Mouse (Mus musculus) G1E (cell line): ENCODE data around the gene Naa80. TPM values are rescaled to one million over a fixed set of nuclear protein-coding genes. Genes with fewer than 3 reads are reported as not detected.
A peak's percentile ranks its signal among the peaks of the same experiment; 100 is the strongest.

Source experiments
- ATAC-seq: 2 replicates; pipeline ENCODE4 v1.8.0; 2016; ENCODE audit warnings: mild to moderate bottlenecking; ENCODE audit not compliant: insufficient number of reproducible peaks, poor library complexity, low FRiP score, severe bottlenecking; ENCODE audit errors: extremely low read depth
- DNase-seq: peaks from one replicate; pipeline ENCODE4 v3.0.0; 2012; ENCODE audit warnings: low spot score
- H3K27me3 ChIP-seq: 2 replicates; pipeline ENCODE4 v1.6.1; 2012; ENCODE audit warnings: mild to moderate bottlenecking, low read length, inconsistent platforms; ENCODE audit not compliant: insufficient read depth
- H3K36me3 ChIP-seq: replicated peaks from 2 replicates; pipeline ENCODE3; 2012; ENCODE audit warnings: mild to moderate bottlenecking, inconsistent platforms
- H3K4me1 ChIP-seq: 2 replicates; pipeline ENCODE4 v1.6.1; 2012; ENCODE audit warnings: low read depth, low read length, inconsistent platforms, mixed read lengths; ENCODE audit not compliant: insufficient read depth
- H3K4me3 ChIP-seq: 2 replicates; pipeline ENCODE4 v1.5.1; 2012; ENCODE audit warnings: low read depth, mild to moderate bottlenecking, inconsistent platforms, low read length, moderate library complexity, mixed read lengths
- H3K9me3 ChIP-seq: replicated peaks from 2 replicates; pipeline ENCODE4 v1.6.1; 2012; ENCODE audit warnings: inconsistent platforms
- CTCF ChIP-seq: IDR thresholded peaks from 2 replicates; pipeline ENCODE4 v1.5.1; 2012; ENCODE audit warnings: low read depth, low read length, inconsistent platforms, mixed read lengths
- GATA1 ChIP-seq: IDR thresholded peaks from 2 replicates; pipeline ENCODE4 v1.6.1; 2012; ENCODE audit warnings: borderline replicate concordance, low read length, inconsistent platforms, mixed read lengths
- GATA2 ChIP-seq: IDR thresholded peaks from 2 replicates; pipeline ENCODE4 v1.6.1; 2012; ENCODE audit warnings: low read depth, low read length, inconsistent platforms, borderline replicate concordance
- POLR2AphosphoS5 ChIP-seq: IDR thresholded peaks from 2 replicates; pipeline ENCODE4 v1.6.1; 2012; ENCODE audit warnings: low read depth, low read length, inconsistent platforms; ENCODE audit not compliant: insufficient replicate concordance
- TAL1 ChIP-seq: conservative IDR thresholded peaks from 2 replicates; pipeline ENCODE4 v1.6.1; 2012; ENCODE audit warnings: low read depth, low read length, inconsistent platforms, mixed read lengths
- polyA plus RNA-seq: library from polyadenylated mRNA; stranded (reverse); fragments of >175 nt; gene quantifications from 2 replicates; pipeline ENCODE4 v1.2.3, GENCODE M21; 2012
- total RNA-seq, 2 experiments: library from RNA; stranded (forward) in 1 of 2; stranded (reverse) in 1 of 2; fragments of 200-1000 nt in 1 of 2; fragments of >200 nt in 1 of 2; fragmentation: Nextera tagmentation in 1 of 2; gene quantifications; 2 replicates each; pipeline ENCODE4 v1.2.3; 2014 to 2017

Gene Naa80
- total and polyA plus RNA-seq, 3 experiments: 14.6 to 53.8 (median 17.4) TPM

GRCm38 (mm10) chr9:107586504-107586903 is 7.8 kb downstream of the Naa80 start:
- ATAC-seq (no peak), DNase-seq (no peak)
- H3K36me3 ChIP-seq: peaks cover 69% of the 10 kb centered on the region
- H3K9me3 ChIP-seq: no peaks in the 10 kb centered on the region
- H3K4me3 ChIP-seq: peak overlapping the region; percentile 50; the same call in 1 of the 2 replicates
- no peak for TF ChIP-seq TAL1
- TF ChIP-seq POLR2AphosphoS5: no peak
- TF ChIP-seq GATA1: no peak
- no peak for TF ChIP-seq GATA2
- no peak for TF ChIP-seq CTCF
- H3K27me3 ChIP-seq: no peaks in the 10 kb centered on the region
- H3K4me1 ChIP-seq: peaks cover 84% of the 10 kb centered on the region

GRCm38 (mm10) chr9:107586974-107587832 is 8.5 kb downstream of the Naa80 start, which contains the start of gene Ifrd2:
Gene Ifrd2 (plus strand): TSS chr9:107587642.
- DNase-seq (peak; percentile 76), ATAC-seq (peak; percentile 81)
- Histone ChIP-seq H3K4me3 (peak within 1 kb of the TSS; percentile 80), H3K27me3 (no peaks in the 10 kb centered on the region), H3K9me3 (no peaks in the 10 kb centered on the region), H3K36me3 (peaks cover 74% of the 10 kb centered on the region), H3K4me1 (peaks cover 84% of the 10 kb centered on the region)
- TF ChIP-seq GATA1 (no peak), TAL1 (peak; percentile 84), CTCF (no peak), POLR2AphosphoS5 (no peak), GATA2 (no peak)

GRCm38 (mm10) chr9:107587833-107588639 is 9.3 kb downstream of the Naa80 start:
- peak; percentile 64 for TF ChIP-seq TAL1
- TF ChIP-seq CTCF: no peak
- no peak for TF ChIP-seq POLR2AphosphoS5
- no peaks in the 10 kb centered on the region for H3K9me3 ChIP-seq
- peak overlapping the region; percentile 80 for H3K4me3 ChIP-seq
- DNase-seq (no peak), ATAC-seq (no peak)
- peaks cover 81% of the 10 kb centered on the region for H3K4me1 ChIP-seq
- no peaks in the 10 kb centered on the region for H3K27me3 ChIP-seq
- peaks cover 74% of the 10 kb centered on the region for H3K36me3 ChIP-seq

GRCm38 (mm10) chr9:107590058-107590772 is 11.5 kb downstream of the Naa80 start:
- ATAC-seq (0 out of 2 replicates have a peak, but pooled peaks have one; percentile 32), DNase-seq (peak; percentile 82)
- TF ChIP-seq GATA1 (no peak), GATA2 (no peak), CTCF (no peak), TAL1 (no peak), POLR2AphosphoS5 (no peak)
- H3K36me3 ChIP-seq: peaks cover 74% of the 10 kb centered on the region
- H3K9me3 ChIP-seq: no peaks in the 10 kb centered on the region
- H3K27me3 ChIP-seq: no peaks in the 10 kb centered on the region; the same call in 1 of the 2 replicates
- peak overlapping the region; percentile 80 for H3K4me3 ChIP-seq
- H3K4me1 ChIP-seq: peaks cover 73% of the 10 kb centered on the region

GRCm38 (mm10) chr9:107590773-107591060 is 12.0 kb downstream of the Naa80 start:
- Histone ChIP-seq H3K36me3 (peaks cover 75% of the 10 kb centered on the region), H3K4me3 (peak overlapping the region; percentile 80; the same call in 1 of the 2 replicates), H3K9me3 (no peaks in the 10 kb centered on the region), H3K27me3 (no peaks in the 10 kb centered on the region; the same call in 1 of the 2 replicates), H3K4me1 (peaks cover 68% of the 10 kb centered on the region)
- no peak for TF ChIP-seq POLR2AphosphoS5
- no peak for TF ChIP-seq CTCF
- no peak for TF ChIP-seq GATA2
- no peak for TF ChIP-seq GATA1
- TF ChIP-seq TAL1: no peak
- DNase-seq (no peak), ATAC-seq (no peak)
